Mouse (Mus musculus) intestine, embryonic 16.5 days (tissue): ENCODE results near the gene Dusp5. TPM values are rescaled to one million over a fixed set of nuclear protein-coding genes. Genes with fewer than 3 reads are reported as not detected.
A peak's percentile ranks its signal among the peaks of the same experiment; 100 is the strongest.
"Not testable (repeated sequence)": the region's sequence is repeated elsewhere in the genome, so short reads cannot be mapped to it uniquely, and the experiment has no call there.

Source experiments
- ATAC-seq: fragments of 200-750 bp; cut with Nextera tagmentation; 2 replicates; pipeline ENCODE4 v1.8.0; 2017; ENCODE audit warnings: moderate TSS enrichment, moderate library complexity
- H3K27ac ChIP-seq: fragments of 300-500 bp; sonication (generic); 2 replicates; pipeline ENCODE4 v1.5.1; 2014; ENCODE audit warnings: mild to moderate bottlenecking, low read length
- H3K27me3 ChIP-seq: fragments of 300-500 bp; sonication (generic); replicated peaks from 2 replicates; pipeline ENCODE4 v1.6.1; 2014; ENCODE audit warnings: low read length, control low read depth, mixed read lengths; ENCODE audit not compliant: control insufficient read depth, insufficient read depth
- H3K36me3 ChIP-seq: fragments of 300-500 bp; sonication (generic); 2 replicates; pipeline ENCODE4 v1.6.1; 2014; ENCODE audit warnings: low read length, control low read depth; ENCODE audit not compliant: control insufficient read depth, insufficient read depth
- H3K4me1 ChIP-seq: fragments of 300-500 bp; sonication (generic); 2 replicates; pipeline ENCODE4 v1.6.1; 2014; ENCODE audit warnings: low read length, control low read depth, mixed read lengths; ENCODE audit not compliant: control insufficient read depth, insufficient read depth
- H3K4me2 ChIP-seq: fragments of 300-500 bp; sonication (generic); 2 replicates; pipeline ENCODE4 v1.6.1; 2014; ENCODE audit warnings: low read depth, low read length, control low read depth
- H3K4me3 ChIP-seq: fragments of 300-500 bp; sonication (generic); 2 replicates; pipeline ENCODE4 v1.5.1; 2014; ENCODE audit warnings: mild to moderate bottlenecking, low read length
- H3K9ac ChIP-seq: fragments of 300-500 bp; sonication (generic); 2 replicates; pipeline ENCODE4 v1.6.1; 2014; ENCODE audit warnings: low read depth, low read length
- H3K9me3 ChIP-seq: fragments of 300-500 bp; sonication (generic); 2 replicates; pipeline ENCODE4 v1.6.1; 2016; ENCODE audit warnings: low read length, control low read depth; ENCODE audit not compliant: control insufficient read depth
- WGBS: fragments of 180-500 bp; shearing (Covaris S2); extraction: QIAGEN DNeasy Blood & Tissue Kit; methylation state at CpG from one replicate; pipeline ENCODE4 v1.1.7; 2014; 5-methylcytosine and 5-hydroxymethylcytosine counted together
- polyA plus RNA-seq: library from polyadenylated mRNA; unstranded; fragments of >200 nt; fragmentation: Nextera tagmentation; extraction: Ambion mirVana; gene quantifications from 2 replicates; pipeline ENCODE4 v1.2.1, GENCODE M21; 2015

The Dusp5 gene
- polyA plus RNA-seq, 1 experiment from 2014 or later: 7.9 TPM

DNA sequence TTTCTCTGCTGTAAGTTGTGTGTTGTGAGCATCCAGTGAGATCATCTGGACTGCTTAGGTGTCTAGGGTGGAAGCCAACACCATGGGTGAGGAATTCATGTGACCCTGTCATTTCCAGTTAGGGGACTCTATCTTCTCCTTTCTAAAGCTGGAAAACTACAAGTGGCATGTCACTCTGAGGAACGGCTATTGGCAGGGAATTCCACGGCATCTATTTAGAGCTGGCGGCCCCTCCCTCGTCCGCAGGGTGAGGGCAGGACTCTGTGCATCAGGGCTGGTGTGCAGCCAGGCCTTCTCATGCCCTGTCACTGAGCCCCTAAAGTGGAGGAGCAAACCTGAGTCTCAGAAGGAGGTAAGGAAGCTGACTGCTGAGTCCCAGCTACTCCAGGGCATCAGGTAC is 35.0 kb upstream of the Dusp5 start:
- Histone ChIP-seq H3K27ac (no peak overlapping the region), H3K4me2 (no peak overlapping the region), H3K36me3 (no peaks in the 10 kb centered on the region), H3K27me3 (no peaks in the 10 kb centered on the region), H3K9ac (no peak overlapping the region), H3K9me3 (no peaks in the 10 kb centered on the region), H3K4me1 (no peaks in the 10 kb centered on the region), H3K4me3 (no peak overlapping the region)
- 66% methylated on average over 5 of the region's 5 CpGs for WGBS
- ATAC-seq: no peak

DNA sequence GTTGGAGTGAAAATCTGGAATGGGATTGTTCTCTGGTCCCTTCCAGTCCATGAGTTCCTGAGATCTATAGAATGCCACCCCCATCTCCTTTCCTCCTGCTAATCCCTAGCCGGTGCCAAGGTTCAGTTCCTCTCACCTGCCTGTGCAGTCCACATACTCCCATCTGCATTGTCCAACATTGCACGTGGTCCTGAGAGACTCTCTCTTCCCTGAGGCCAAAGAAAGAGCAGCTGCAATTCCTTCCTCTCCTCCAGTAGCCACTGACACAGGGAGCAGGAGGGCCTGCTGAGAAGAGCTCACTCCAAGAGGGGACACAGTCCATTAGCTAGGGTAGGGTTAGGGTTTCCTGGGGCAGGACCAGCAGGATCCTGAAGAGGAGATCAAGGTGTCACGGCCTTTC is 31.0 kb upstream of the Dusp5 start:
- Histone ChIP-seq H3K9me3 (no peaks in the 10 kb centered on the region), H3K4me3 (no peak overlapping the region), H3K4me1 (peaks cover 6% of the 10 kb centered on the region; the same call in 1 of the 2 replicates), H3K27ac (no peak overlapping the region), H3K27me3 (no peaks in the 10 kb centered on the region), H3K9ac (no peak overlapping the region), H3K4me2 (no peak overlapping the region), H3K36me3 (no peaks in the 10 kb centered on the region)
- WGBS: 76% methylated on average over 3 of the region's 3 CpGs
- no peak for ATAC-seq

DNA sequence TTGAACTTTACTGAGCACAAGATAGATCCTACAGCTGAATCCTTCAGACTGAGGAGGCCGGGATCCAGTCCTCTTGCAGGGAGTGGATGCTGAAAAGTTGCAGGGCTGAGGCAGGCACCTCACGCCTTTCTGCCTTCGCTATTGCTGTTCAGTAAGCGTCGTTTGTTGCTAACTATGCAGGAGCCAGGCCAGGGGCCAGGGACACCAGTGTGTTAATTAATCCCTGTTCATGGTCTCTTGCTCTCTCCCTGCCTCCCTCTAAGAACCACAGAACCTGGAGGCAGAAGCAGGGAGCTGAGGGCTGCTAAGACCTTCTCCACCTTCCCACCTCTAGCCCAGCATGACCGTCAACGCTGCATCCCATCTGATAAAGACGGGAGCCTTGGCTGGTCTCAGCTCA is 29.9 kb upstream of the Dusp5 start:
- no peak for ATAC-seq
- 90% methylated on average over 8 of the region's 8 CpGs for WGBS
- Histone ChIP-seq H3K4me3 (no peak overlapping the region), H3K27ac (no peak overlapping the region), H3K36me3 (no peaks in the 10 kb centered on the region), H3K27me3 (no peaks in the 10 kb centered on the region), H3K9me3 (no peaks in the 10 kb centered on the region), H3K4me2 (no peak overlapping the region), H3K4me1 (peaks cover 6% of the 10 kb centered on the region; the same call in 1 of the 2 replicates), H3K9ac (0 out of 2 replicates have a peak overlapping the region, but pooled peaks have one; percentile 2)

DNA sequence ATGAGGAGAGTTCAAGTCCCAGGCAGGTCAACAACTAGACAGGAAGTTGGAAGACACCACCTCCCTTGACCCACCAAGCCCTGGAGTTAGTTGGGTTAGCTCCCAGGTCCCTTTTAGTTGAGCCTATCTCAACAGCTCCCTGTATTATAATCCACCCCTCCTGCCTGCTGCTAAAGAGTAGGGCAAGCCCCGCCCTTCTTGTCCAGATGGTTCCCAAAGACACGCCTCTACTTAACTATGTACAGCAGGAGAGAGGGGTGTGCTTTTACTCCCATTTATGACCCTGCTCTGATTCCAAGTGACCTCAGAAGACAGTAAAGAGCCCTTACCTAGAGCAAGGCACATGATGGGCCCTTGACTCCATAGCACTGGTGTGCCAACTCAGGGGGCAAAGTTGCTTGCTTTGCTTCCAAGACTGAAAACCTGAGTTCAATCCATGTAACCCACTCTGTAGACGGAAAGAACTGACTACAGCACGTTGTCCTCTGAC is 29.4 kb upstream of the Dusp5 start:
- Histone ChIP-seq H3K4me2 (peak overlapping the region; percentile 40), H3K4me3 (no peak overlapping the region), H3K9me3 (no peaks in the 10 kb centered on the region), H3K9ac (0 out of 2 replicates have a peak overlapping the region, but pooled peaks have one; percentile 2), H3K27me3 (no peaks in the 10 kb centered on the region), H3K36me3 (no peaks in the 10 kb centered on the region), H3K27ac (peak overlapping the region; percentile 95), H3K4me1 (peaks cover 6% of the 10 kb centered on the region; the same call in 1 of the 2 replicates)
- WGBS: 71% methylated on average over 4 of the region's 4 CpGs
- peak; percentile 77 for ATAC-seq

DNA sequence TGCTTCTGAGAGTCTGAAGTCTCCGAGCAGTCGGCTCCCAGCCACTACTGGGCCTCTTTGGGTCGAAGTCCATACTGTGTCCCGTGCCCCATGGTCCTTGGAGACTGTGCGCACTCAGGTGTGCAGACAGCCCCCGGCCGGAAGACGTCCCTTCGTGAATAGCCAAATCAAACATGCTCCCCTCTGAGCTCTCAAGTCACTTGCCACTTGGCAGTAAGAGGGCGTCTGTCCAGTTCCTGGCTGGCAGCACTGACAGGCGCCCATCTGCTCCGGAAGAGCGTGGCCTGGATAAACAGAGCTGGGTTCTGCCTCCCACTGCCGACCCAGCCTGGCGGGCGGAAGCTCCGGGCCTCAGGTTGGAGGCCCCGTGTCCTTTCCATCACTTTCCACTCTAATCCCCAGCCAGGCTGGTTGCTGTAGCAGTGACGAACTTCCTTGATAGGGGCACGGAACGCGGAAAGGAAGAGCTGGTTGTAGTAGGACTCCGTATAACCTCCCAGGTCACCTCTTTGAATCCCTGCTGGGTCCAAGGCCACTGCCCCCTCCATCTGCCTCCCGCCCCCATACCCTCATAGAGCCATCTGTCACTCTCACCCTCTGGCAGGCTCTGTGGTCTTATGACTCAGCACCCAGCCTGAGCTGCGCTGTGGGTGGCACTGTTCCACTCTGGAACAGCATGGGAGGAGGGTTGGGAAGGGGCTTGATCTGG is 28.5 kb upstream of the Dusp5 start:
- H3K9ac ChIP-seq: peak overlapping the region; percentile 57
- H3K4me2 ChIP-seq: peak overlapping the region; percentile 40
- H3K9me3 ChIP-seq: no peaks in the 10 kb centered on the region

DNA sequence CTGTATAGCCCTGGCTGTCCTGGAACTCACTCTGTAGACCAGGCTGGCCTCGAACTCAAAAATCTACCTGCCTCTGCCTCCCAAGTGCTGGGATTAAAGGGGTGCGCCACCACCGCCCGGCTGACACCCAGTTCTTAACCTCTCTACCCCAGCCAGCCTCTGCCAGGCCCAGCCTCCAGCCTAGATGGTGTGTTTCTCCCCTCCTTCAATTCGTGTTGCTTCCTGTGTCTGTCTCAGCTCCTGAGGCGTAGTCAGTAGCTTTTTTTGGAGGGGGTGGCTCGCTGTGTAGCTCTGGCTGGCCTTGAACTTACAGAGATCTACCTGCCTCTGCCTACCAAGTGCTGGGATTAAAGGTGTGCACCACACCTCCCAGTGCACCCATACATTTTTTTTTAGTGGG is 27.7 kb upstream of the Dusp5 start:
- not testable (repeated sequence) for H3K4me2 ChIP-seq, H3K36me3 ChIP-seq, H3K9ac ChIP-seq, H3K9me3 ChIP-seq, H3K4me1 ChIP-seq, H3K4me3 ChIP-seq, H3K27ac ChIP-seq, ATAC-seq, H3K27me3 ChIP-seq
- 93% methylated on average over 7 of the region's 7 CpGs for WGBS

More for the DNA sequence above, 28.5 kb upstream of the Dusp5 start:
- Histone ChIP-seq H3K36me3 (no peaks in the 10 kb centered on the region), H3K4me1 (peaks cover 6% of the 10 kb centered on the region; the same call in 1 of the 2 replicates), H3K4me3 (0 out of 2 replicates have a peak overlapping the region, but pooled peaks have one; percentile 11), H3K27ac (peak overlapping the region; percentile 95), H3K27me3 (no peaks in the 10 kb centered on the region)
- ATAC-seq: peak; percentile 98
- WGBS: 59% methylated on average over 25 of the region's 25 CpGs

DNA sequence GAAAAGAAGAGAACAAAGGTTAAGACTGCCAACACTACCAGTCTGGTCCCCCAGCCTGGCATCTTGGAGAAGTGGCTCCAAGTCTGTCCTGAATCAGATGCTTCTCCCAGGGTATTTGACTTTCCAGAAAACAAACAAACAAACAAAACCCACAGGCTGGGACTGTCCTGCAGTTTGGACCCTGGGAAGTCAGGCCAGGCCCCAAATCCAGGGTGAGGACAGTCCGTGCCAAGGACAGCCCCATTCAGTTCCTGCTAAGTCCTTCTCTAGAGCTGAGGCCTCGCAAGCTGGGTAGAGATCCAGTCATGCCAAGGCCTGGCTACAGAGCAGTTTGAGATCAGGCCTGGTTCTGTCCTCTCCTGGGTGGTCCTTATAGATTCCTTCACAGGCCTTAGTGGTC is 27.1 kb upstream of the Dusp5 start:
- H3K4me3 ChIP-seq: no peak overlapping the region
- 95% methylated on average over 2 of the region's 2 CpGs for WGBS
- H3K27me3 ChIP-seq: no peaks in the 10 kb centered on the region
- ATAC-seq: no peak
- no peak overlapping the region for H3K27ac ChIP-seq
- no peak overlapping the region for H3K9ac ChIP-seq
- H3K9me3 ChIP-seq: no peaks in the 10 kb centered on the region
- H3K4me1 ChIP-seq: peaks cover 6% of the 10 kb centered on the region; the same call in 1 of the 2 replicates
- H3K36me3 ChIP-seq: no peaks in the 10 kb centered on the region
- no peak overlapping the region for H3K4me2 ChIP-seq

DNA sequence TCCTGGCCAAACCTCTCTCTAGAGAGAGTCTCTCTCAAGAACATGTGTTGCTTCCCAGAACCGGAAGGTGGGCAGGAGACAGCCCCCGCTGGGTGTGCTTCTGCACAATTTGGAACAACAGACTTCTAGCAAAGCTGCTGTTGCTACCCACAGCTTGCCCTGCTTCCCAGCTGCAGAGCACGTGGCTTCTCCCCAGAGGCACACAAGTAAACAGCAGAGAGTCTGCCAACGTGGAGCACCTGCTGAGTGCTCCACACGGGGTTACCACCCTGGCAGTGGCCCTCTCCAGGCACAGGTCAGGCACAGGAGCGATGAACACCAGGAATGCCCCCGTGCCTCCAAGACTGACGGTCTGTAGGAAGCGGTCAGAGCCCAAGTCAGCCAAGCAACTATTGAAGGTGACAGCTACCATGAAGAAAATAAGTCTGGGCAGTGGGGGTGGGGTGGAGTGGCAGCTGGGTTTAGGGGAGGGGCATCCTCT is 26.0 kb upstream of the Dusp5 start:
- Histone ChIP-seq H3K27me3 (no peaks in the 10 kb centered on the region), H3K9ac (no peak overlapping the region), H3K4me2 (no peak overlapping the region), H3K27ac (no peak overlapping the region), H3K4me3 (no peak overlapping the region), H3K36me3 (no peaks in the 10 kb centered on the region), H3K9me3 (no peaks in the 10 kb centered on the region), H3K4me1 (peaks cover 10% of the 10 kb centered on the region; the same call in 1 of the 2 replicates)
- no peak for ATAC-seq
- 59% methylated on average over 9 of the region's 9 CpGs for WGBS

DNA sequence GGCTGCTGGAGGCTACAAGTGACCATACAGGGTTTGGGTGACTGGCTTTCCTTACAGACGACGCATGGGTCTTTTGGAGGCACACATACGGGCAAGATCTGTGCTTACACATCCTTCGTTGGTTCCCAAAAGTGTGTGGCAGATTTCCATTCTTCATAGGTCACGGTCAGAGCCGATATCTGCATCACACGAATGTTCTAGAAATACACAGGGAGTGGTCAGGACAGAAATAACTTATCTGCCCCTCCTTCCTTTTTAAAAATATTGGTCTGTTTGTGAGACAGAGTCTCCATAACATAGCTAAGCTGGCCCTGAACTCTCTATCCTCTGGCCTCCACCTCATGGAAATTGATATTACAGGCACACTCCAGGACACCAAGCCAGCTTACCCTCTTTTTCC is 24.7 kb upstream of the Dusp5 start:
- Histone ChIP-seq H3K4me1 (peaks cover 8% of the 10 kb centered on the region; the same call in 1 of the 2 replicates), H3K4me2 (no peak overlapping the region), H3K9me3 (no peaks in the 10 kb centered on the region), H3K4me3 (no peak overlapping the region), H3K9ac (no peak overlapping the region), H3K27me3 (no peaks in the 10 kb centered on the region), H3K27ac (no peak overlapping the region), H3K36me3 (no peaks in the 10 kb centered on the region)
- ATAC-seq: no peak
- WGBS: 83% methylated on average over 7 of the region's 7 CpGs
